Mouse (Mus musculus) lung, embryonic 16.5 days (tissue): ENCODE measurements around the gene Nme6. TPM values are rescaled to one million over a fixed set of nuclear protein-coding genes. Genes with fewer than 3 reads are reported as not detected.

Source experiments
- ATAC-seq: fragments of 200-750 bp; cut with Nextera tagmentation; 2 replicates; pipeline ENCODE4 v1.8.0; 2017; ENCODE audit warnings: low read depth, mild to moderate bottlenecking, moderate library complexity
- H3K27ac ChIP-seq: fragments of 300-500 bp; sonication (generic); 2 replicates; pipeline ENCODE4 v1.5.1; 2014; ENCODE audit warnings: mild to moderate bottlenecking, control low read depth, low read length
- H3K27me3 ChIP-seq: fragments of 300-500 bp; sonication (generic); 2 replicates; pipeline ENCODE4 v1.6.1; 2014; ENCODE audit warnings: low read depth, low read length, mixed read lengths; ENCODE audit not compliant: control insufficient read depth, insufficient read depth
- H3K36me3 ChIP-seq: fragments of 300-500 bp; sonication (generic); 2 replicates; pipeline ENCODE4 v1.6.1; 2014; ENCODE audit warnings: low read length; ENCODE audit not compliant: control insufficient read depth, insufficient read depth
- H3K4me1 ChIP-seq: fragments of 300-500 bp; sonication (generic); replicated peaks from 2 replicates; pipeline ENCODE4 v1.6.1; 2014; ENCODE audit warnings: low read length, mixed read lengths; ENCODE audit not compliant: control insufficient read depth, insufficient read depth
- H3K4me2 ChIP-seq: fragments of 300-500 bp; sonication (generic); 2 replicates; pipeline ENCODE4 v1.6.1; 2014; ENCODE audit warnings: low read depth, low read length, control low read depth
- H3K4me3 ChIP-seq: fragments of 300-500 bp; sonication (generic); 2 replicates; pipeline ENCODE4 v1.5.1; 2014; ENCODE audit warnings: mild to moderate bottlenecking, low read length, control low read depth
- H3K9ac ChIP-seq: fragments of 300-500 bp; sonication (generic); 2 replicates; pipeline ENCODE4 v1.6.1; 2014; ENCODE audit warnings: low read length, control low read depth
- H3K9me3 ChIP-seq: fragments of 300-500 bp; sonication (generic); 2 replicates; pipeline ENCODE4 v1.6.1; 2016; ENCODE audit warnings: low read length; ENCODE audit not compliant: control insufficient read depth
- WGBS: fragments of 180-500 bp; shearing (Covaris S2); extraction: QIAGEN DNeasy Blood & Tissue Kit; methylation state at CpG from one replicate; pipeline ENCODE4 v1.1.7; 2014; 5-methylcytosine and 5-hydroxymethylcytosine counted together
- microRNA-seq: library from miRNA; unstranded; fragments of <30 nt; microRNA quantifications from one replicate; pipeline ENCODE4, GENCODE M21; 2016
- polyA plus RNA-seq: library from polyadenylated mRNA; unstranded; fragments of >200 nt; fragmentation: Nextera tagmentation; extraction: Ambion mirVana; gene quantifications from 2 replicates; pipeline ENCODE4 v1.2.1, GENCODE M21; 2015

Nme6 gene
- polyA plus RNA-seq, 1 experiment from 2014 or later, result 48.3 TPM

DNA sequence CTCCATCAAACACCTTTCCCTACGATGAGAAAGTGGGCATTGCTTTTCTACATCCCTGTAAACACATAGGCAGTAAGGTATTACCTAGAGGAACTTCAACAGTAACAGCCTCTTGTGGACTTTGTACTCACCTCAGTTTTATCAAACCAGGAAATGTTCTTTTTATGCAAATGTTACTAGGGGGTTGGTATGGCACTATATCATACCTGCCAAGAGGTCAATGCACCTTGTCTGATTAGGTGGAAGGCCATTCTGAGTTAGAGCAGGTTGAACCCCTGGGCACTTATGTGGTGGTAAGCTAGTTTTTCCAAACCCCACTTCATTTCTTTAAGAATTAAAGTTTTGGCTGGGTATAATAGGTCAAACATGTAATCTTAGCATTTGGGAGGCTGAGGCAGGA is 46.8 kb downstream of the Nme6 start:
- no peak overlapping the region for H3K4me2 ChIP-seq
- H3K9ac ChIP-seq, result no peak overlapping the region
- H3K4me1 ChIP-seq, result peaks cover 14% of the 10 kb centered on the region
- H3K27me3 ChIP-seq, result no peaks in the 10 kb centered on the region
- peaks cover 49% of the 10 kb centered on the region for H3K36me3 ChIP-seq
- no peak overlapping the region for H3K4me3 ChIP-seq
- ATAC-seq, result no peak
- WGBS, result 89% methylated on average over 1 of the region's 1 CpGs
- H3K9me3 ChIP-seq, result no peaks in the 10 kb centered on the region
- H3K27ac ChIP-seq, result no peak overlapping the region

DNA sequence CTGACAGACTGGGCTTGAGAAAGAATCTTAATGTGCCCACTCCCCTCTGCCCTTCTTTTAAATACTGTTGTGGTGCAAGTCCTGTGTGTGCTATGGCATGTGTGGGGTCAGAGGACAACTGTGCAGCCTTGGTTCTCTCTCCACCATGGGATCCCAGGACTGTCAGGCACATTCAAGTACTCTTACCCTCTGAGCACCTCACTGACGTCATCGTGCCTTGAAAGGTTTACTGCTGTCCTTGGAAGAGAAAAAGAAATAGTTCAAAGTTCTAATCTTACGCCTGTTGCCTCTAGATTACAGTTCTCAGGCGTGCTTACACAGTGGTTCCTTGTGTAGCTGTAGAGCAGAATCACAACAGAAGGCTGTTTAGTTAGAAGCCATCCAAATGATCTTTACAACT is 53.7 kb downstream of the Nme6 start:
- ATAC-seq, result no peak
- Histone ChIP-seq H3K27me3 (no peaks in the 10 kb centered on the region), H3K4me2 (no peak overlapping the region), H3K36me3 (peaks cover 65% of the 10 kb centered on the region), H3K4me1 (no peaks in the 10 kb centered on the region), H3K9me3 (no peaks in the 10 kb centered on the region), H3K27ac (no peak overlapping the region), H3K9ac (no peak overlapping the region), H3K4me3 (no peak overlapping the region)
- WGBS, result 61% methylated on average over 4 of the region's 4 CpGs

DNA sequence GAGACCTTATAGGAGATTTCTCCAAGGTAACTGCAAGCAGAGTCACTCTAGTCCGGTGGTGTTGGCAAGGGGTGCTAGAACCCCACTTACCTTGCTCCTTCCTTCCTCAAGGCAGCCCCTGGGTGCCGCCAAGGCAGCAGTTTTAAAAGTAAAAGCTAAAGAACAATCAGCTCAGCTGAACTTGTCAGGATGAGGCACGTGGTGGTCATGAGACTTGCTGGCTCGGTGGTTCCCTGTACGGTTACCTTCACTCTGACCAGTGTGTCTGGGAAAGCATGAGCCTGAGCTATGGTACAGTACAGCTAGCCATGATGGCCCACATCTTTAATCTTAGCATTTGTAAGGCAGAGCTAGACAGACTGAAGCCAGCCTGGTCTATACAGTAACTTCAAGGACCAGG is 54.8 kb downstream of the Nme6 start:
- H3K9me3 ChIP-seq, result no peaks in the 10 kb centered on the region
- H3K9ac ChIP-seq, result no peak overlapping the region
- H3K27ac ChIP-seq, result no peak overlapping the region
- H3K36me3 ChIP-seq, result peaks cover 68% of the 10 kb centered on the region
- 90% methylated on average over 5 of the region's 5 CpGs for WGBS
- no peak overlapping the region for H3K4me2 ChIP-seq
- no peaks in the 10 kb centered on the region for H3K4me1 ChIP-seq
- no peak for ATAC-seq
- H3K27me3 ChIP-seq, result no peaks in the 10 kb centered on the region
- H3K4me3 ChIP-seq, result no peak overlapping the region

DNA sequence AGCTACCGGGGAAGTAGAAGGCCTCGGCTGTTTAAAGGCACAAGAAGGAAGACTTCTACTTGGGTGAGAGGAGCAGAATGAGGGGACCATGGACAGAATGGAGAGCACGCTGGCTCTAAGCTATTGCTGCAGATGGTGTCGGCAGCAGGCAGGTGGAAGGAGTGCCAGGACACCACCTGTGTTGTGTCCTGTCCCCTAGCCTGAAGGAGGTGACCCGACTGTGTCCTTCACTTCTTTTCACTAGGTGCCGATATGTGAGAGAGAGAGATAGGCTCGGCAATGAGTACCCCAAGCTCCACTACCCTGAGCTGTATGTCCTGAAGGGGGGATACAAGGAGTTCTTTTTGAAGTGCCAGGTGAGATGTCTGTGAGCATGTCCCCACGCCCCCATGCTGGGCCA is 59.0 kb downstream of the Nme6 start:
- no peak overlapping the region for H3K4me2 ChIP-seq
- H3K27me3 ChIP-seq, result no peaks in the 10 kb centered on the region
- H3K4me1 ChIP-seq, result peaks cover 3% of the 10 kb centered on the region
- peaks cover 57% of the 10 kb centered on the region for H3K36me3 ChIP-seq
- no peak overlapping the region for H3K27ac ChIP-seq
- ATAC-seq, result no peak
- no peak overlapping the region for H3K4me3 ChIP-seq
- 90% methylated on average over 8 of the region's 8 CpGs for WGBS
- H3K9me3 ChIP-seq, result no peaks in the 10 kb centered on the region
- H3K9ac ChIP-seq, result no peak overlapping the region

Small RNA genes lying within 50 kb of the gene (microRNA-seq; reads per million reads assigned to microRNA genes)
- gene Mir7089, result 0.79 reads per million

Other genes with a start within 250 kb of the Nme6 start
- gene Fbxw24, start 206.7 kb upstream of the Nme6 start, polyA plus RNA-seq, result not detected in 2 replicates
- gene Fbxw25, start 168.1 kb upstream of the Nme6 start, polyA plus RNA-seq, result not detected in 2 replicates
- gene Fbxw18, start 130.0 kb upstream of the Nme6 start, polyA plus RNA-seq, result not detected in 2 replicates
- not detected in 2 replicates for gene Fbxw26, start 86.7 kb upstream of the Nme6 start, polyA plus RNA-seq
- not detected in 2 replicates for gene Fbxw27, start 42.1 kb upstream of the Nme6 start, polyA plus RNA-seq
- not detected in 2 replicates for gene Spink8, start 20.5 kb upstream of the Nme6 start, polyA plus RNA-seq
- 0.90 and 4.4 TPM in 2 replicates for gene Camp, start 16.9 kb downstream of the Nme6 start, polyA plus RNA-seq
- 24.5 and 25.0 TPM in 2 replicates for gene Cdc25a, start 42.8 kb downstream of the Nme6 start, polyA plus RNA-seq
- 52.4 and 56.2 TPM in 2 replicates for gene Map4, start 98.7 kb downstream of the Nme6 start, polyA plus RNA-seq